12 mouse cellular contexts compared by ENCODE assay signal in genomic region chr12:88376820-88377219, GRCm38 (mm10). TPM values are rescaled to one million over a fixed set of nuclear protein-coding genes. Genes with fewer than 3 reads are reported as not detected.
DNase-seq lines count a peak whose midpoint lies in the region; ATAC-seq and TF ChIP-seq lines count a peak whose summit lies in the region.
"Had no signal": no experiment of that assay in that cellular context is flagged by ENCODE, and none has a peak within 500 bp of the region (broad histone marks: within the 10 kb centered on the region; RNA-seq: fewer than 3 reads in every experiment).

No protein-coding gene starts in this region.

- no peak for ATAC-seq in lung, embryonic 14.5 days (ENCODE audit: insufficient read depth)
- ATAC-seq in hindbrain, embryonic 13.5 days (ENCODE audit: low FRiP score) = no peak
- ATAC-seq in midbrain, embryonic 15.5 days (replicated peaks) = peak; percentile 62; the same call in 1 of the 2 replicates

- no peaks in the 10 kb centered on the region for H3K9me3 ChIP-seq in lung, embryonic 14.5 days (ENCODE audit: low read depth, low read length)
- no peaks in the 10 kb centered on the region for H3K9me3 ChIP-seq in hindbrain, embryonic 13.5 days
- H3K9me3 ChIP-seq in midbrain, embryonic 15.5 days = no peaks in the 10 kb centered on the region
- H3K9me3 ChIP-seq: embryonic facial prominence, embryonic 15.5 days had no signal

- H3K27me3 ChIP-seq in lung, embryonic 14.5 days (ENCODE audit: insufficient read depth, low read length) = no peaks in the 10 kb centered on the region
- no peaks in the 10 kb centered on the region for H3K27me3 ChIP-seq in hindbrain, embryonic 13.5 days
- H3K27me3 ChIP-seq in midbrain, embryonic 15.5 days (replicated peaks) = no peaks in the 10 kb centered on the region
- H3K27me3 ChIP-seq: CH12.LX; embryonic facial prominence, embryonic 15.5 days had no signal

- no peak for TF ChIP-seq POLR2A in lung, adult 2 months (IDR thresholded peaks at IDR 0.05; ENCODE audit: borderline replicate concordance, extremely low read depth, low read depth, low read length)

- H3K4me2 ChIP-seq in lung, embryonic 14.5 days = no peak overlapping the region
- no peak overlapping the region for H3K4me2 ChIP-seq in hindbrain, embryonic 13.5 days
- no peak overlapping the region for H3K4me2 ChIP-seq in midbrain, embryonic 15.5 days
- H3K4me2 ChIP-seq: embryonic facial prominence, embryonic 15.5 days had no signal

- peak; percentile 49 to 54 for DNase-seq in cerebellum, postnatal 14 days
- no peak for DNase-seq in cerebellum, postnatal 36 days
- peak; percentile 53 for DNase-seq in lung, embryonic 14.5 days
- no peak for DNase-seq in lung, adult 2 months
- no peak for DNase-seq in testis, postnatal 10 days (ENCODE audit: low spot score)
- no peak for DNase-seq in adrenal gland, postnatal 25 days

- WGBS in lung, embryonic 14.5 days = 37% methylated on average over 10 of the region's 10 CpGs
- 46% methylated on average over 10 of the region's 10 CpGs for WGBS in lung, adult 2 months
- WGBS in hindbrain, embryonic 13.5 days = 35% methylated on average over 10 of the region's 10 CpGs
- 34% methylated on average over 10 of the region's 10 CpGs for WGBS in midbrain, embryonic 15.5 days

- peak; percentile 36; the same call in 1 of the 2 replicates for TF ChIP-seq CTCF in lung, embryonic 14.5 days (IDR thresholded peaks at IDR 0.05; ENCODE audit: low read depth)
- no peak for TF ChIP-seq CTCF in lung, adult 2 months (IDR thresholded peaks at IDR 0.05; ENCODE audit: insufficient read depth, low read length)

- H3K4me1 ChIP-seq in lung, embryonic 14.5 days (ENCODE audit: insufficient read depth) = no peaks in the 10 kb centered on the region
- no peaks in the 10 kb centered on the region for H3K4me1 ChIP-seq in lung, adult 2 months (ENCODE audit: control insufficient read depth, insufficient read depth, low read length)
- peaks cover 7% of the 10 kb centered on the region for H3K4me1 ChIP-seq in hindbrain, embryonic 13.5 days (replicated peaks)
- peaks cover 4% of the 10 kb centered on the region for H3K4me1 ChIP-seq in midbrain, embryonic 15.5 days
- H3K4me1 ChIP-seq: embryonic facial prominence, embryonic 15.5 days had no signal

- H3K36me3 ChIP-seq in lung, embryonic 14.5 days (ENCODE audit: insufficient read depth) = no peaks in the 10 kb centered on the region
- peaks cover 10% of the 10 kb centered on the region; the same call in 1 of the 2 replicates for H3K36me3 ChIP-seq in hindbrain, embryonic 13.5 days
- H3K36me3 ChIP-seq in midbrain, embryonic 15.5 days (replicated peaks) = no peaks in the 10 kb centered on the region

- H3K4me3 ChIP-seq in lung, embryonic 14.5 days (ENCODE audit: low read depth, low read length) = no peak overlapping the region
- H3K4me3 ChIP-seq in lung, adult 2 months (replicated peaks; ENCODE audit: extremely low read depth, low read depth, low read length) = no peak overlapping the region
- H3K4me3 ChIP-seq in hindbrain, embryonic 13.5 days = no peak overlapping the region
- H3K4me3 ChIP-seq in midbrain, embryonic 15.5 days = no peak overlapping the region
- H3K4me3 ChIP-seq: embryonic facial prominence, embryonic 15.5 days; myocyte had no signal

- H3K27ac ChIP-seq in lung, embryonic 14.5 days (ENCODE audit: low read depth) = no peak overlapping the region
- 0 out of 2 replicates have a peak overlapping the region, but pooled peaks have one; percentile 3 for H3K27ac ChIP-seq in hindbrain, embryonic 13.5 days
- no peak overlapping the region for H3K27ac ChIP-seq in midbrain, embryonic 15.5 days
- H3K27ac ChIP-seq: embryonic facial prominence, embryonic 15.5 days had no signal

- H3K9ac ChIP-seq in lung, embryonic 14.5 days = no peak overlapping the region
- no peak overlapping the region for H3K9ac ChIP-seq in hindbrain, embryonic 13.5 days
- no peak overlapping the region for H3K9ac ChIP-seq in midbrain, embryonic 15.5 days
- H3K9ac ChIP-seq: embryonic facial prominence, embryonic 15.5 days had no signal

RNA-seq across cellular contexts. Expression of gene Adck1, which starts 16.5 kb away (rescaled TPM):
- polyA plus RNA-seq in lung, embryonic 14.5 days (2014; fragmentation: Nextera tagmentation; extraction: Ambion mirVana) = 15.2 and 17.8 TPM in 2 replicates
- polyA plus RNA-seq in lung, adult 2 months (2012; rRNA removed) = 16.3 and 20.3 TPM in 2 replicates
- 31.0 and 33.3 TPM in 2 replicates for polyA plus RNA-seq in hindbrain, embryonic 13.5 days (2015; fragmentation: Nextera tagmentation; extraction: Ambion mirVana)
- polyA plus RNA-seq in midbrain, embryonic 15.5 days (2015; fragmentation: Nextera tagmentation; extraction: Ambion mirVana) = 38.8 and 43.3 TPM in 2 replicates
- total RNA-seq in adrenal gland, postnatal 25 days (2021) = 20.7 and 27.5 TPM in 2 replicates

RNA-seq across cellular contexts. Expression of gene Gm5039, which starts 53.0 kb away (rescaled TPM):
- polyA plus RNA-seq in lung, embryonic 14.5 days (2014; fragmentation: Nextera tagmentation; extraction: Ambion mirVana) = not detected in 2 replicates
- polyA plus RNA-seq in lung, adult 2 months (2012; rRNA removed) = not detected in 2 replicates
- not detected in 2 replicates for polyA plus RNA-seq in hindbrain, embryonic 13.5 days (2015; fragmentation: Nextera tagmentation; extraction: Ambion mirVana)
- not detected in 2 replicates for polyA plus RNA-seq in midbrain, embryonic 15.5 days (2015; fragmentation: Nextera tagmentation; extraction: Ambion mirVana)
- not detected in 2 replicates for total RNA-seq in adrenal gland, postnatal 25 days (2021)
- total RNA-seq: CH12.LX; layer of hippocampus, adult 18-20 months had no signal
- polyA plus RNA-seq: embryonic facial prominence, embryonic 15.5 days had no signal

Comparison
In these comparisons a context has a peak if more than half of its experiments do, and no peak if none do; other contexts are left out.
1. DNase-seq: peak in cerebellum, postnatal 14 days (2 of 2) and lung, embryonic 14.5 days (single experiment); none in cerebellum, postnatal 36 days (0 of 2), lung, adult 2 months (single experiment), testis, postnatal 10 days (single experiment) and adrenal gland, postnatal 25 days (single experiment).